Mouse (Mus musculus): ENCODE measurements around the gene Wdfy3. TPM values are rescaled to one million over a fixed set of nuclear protein-coding genes. Genes with fewer than 3 reads are reported as not detected.

Gene Wdfy3
- polyA plus RNA-seq, 1 experiment, result not detected

- TF ChIP-seq GATA1 (IDR thresholded peaks at IDR 0.05; ENCODE audit: low read length), result no peak
These were observed 3.3 kb downstream of the Wdfy3 start for GRCm38 (mm10) chr5:102066458-102066857.

GRCm38 (mm10) chr5:102063013-102063752 is 6.5 kb downstream of the Wdfy3 start:
- no peak for TF ChIP-seq GATA1 (IDR thresholded peaks at IDR 0.05; ENCODE audit: low read length)

- TF ChIP-seq GATA1 (IDR thresholded peaks at IDR 0.05; ENCODE audit: low read length), result no peak
These were observed 7.9 kb downstream of the Wdfy3 start for GRCm38 (mm10) chr5:102061816-102062215.

GRCm38 (mm10) chr5:102055946-102056345 is 13.8 kb downstream of the Wdfy3 start:
- no peak for TF ChIP-seq GATA1 (IDR thresholded peaks at IDR 0.05; ENCODE audit: low read length)

DNA sequence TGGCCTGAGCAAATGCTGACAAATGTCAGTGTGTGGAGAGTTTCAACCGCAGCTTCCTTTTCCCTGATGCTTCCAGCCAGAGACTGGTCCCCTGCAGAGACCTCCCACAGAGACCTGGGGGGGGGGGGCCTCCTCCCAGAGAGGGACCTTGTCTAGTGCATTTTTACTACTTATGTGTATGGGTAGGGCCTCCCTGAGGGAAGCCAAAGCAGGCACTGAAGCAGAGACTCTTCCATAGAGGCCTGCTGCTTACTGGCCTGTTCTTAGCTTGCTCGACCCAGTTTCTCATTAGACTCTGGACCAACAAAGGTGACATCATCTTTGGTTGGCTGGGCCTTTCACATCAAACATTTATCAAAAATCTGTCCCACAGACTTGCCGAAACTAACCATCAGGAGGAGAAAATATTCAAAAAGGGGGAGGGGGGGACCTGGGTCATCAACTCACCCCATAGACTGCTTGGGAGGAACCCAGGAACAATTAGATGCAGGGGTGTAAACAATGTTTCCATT is 14.5 kb downstream of the Wdfy3 start:
- TF ChIP-seq GATA1 (IDR thresholded peaks at IDR 0.05; ENCODE audit: low read length), result no peak

DNA sequence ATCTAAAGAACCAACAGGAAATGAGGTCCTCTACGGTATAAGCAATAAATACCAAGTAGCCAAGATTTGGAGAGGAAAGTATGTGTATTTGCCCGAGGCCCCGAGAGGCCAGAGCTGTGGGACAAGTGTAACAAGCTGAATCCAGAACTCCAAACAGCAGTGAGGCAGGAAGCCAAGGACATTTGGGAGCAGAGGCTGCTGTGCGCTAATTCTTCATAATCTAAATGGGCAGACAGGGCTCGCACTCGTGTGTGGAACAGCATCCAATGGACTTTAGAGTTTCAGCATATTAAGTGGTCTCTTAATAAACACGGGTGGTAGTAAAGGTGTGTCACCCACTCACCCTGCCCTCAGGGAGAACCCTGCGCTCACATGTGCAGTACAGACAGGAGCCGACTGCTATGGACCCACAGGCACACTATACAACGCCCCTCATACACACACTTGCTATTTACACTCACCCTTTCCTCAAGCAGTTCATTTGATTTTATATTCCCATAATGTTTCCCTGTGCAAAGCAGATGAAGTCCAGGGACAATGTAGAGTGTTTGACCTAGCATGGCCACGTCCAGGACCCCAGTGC is 15.1 kb downstream of the Wdfy3 start:
- no peak for TF ChIP-seq GATA1 (IDR thresholded peaks at IDR 0.05; ENCODE audit: low read length)

- TF ChIP-seq GATA1 (IDR thresholded peaks at IDR 0.05; ENCODE audit: low read length), result no peak
These were observed 16.8 kb downstream of the Wdfy3 start for GRCm38 (mm10) chr5:102052906-102053305.

DNA sequence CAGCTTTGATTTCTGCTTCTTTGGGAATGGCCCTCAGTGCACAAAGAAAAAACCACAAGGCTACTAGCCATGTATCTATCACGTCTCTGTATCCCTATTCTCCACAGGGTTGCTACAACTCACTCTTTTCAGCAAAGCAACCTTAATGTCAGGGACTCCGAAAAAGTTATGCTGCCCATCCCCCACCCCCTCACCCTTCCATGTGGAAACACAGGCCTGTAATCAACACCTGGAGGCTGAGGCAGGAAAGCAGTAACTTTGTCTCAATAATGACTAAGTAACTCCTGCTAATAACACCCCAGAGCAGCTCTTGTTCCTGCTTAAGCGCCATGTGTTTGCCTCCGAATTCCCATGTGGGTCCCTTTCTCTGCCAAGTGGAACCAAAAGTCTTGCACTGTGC is 17.3 kb downstream of the Wdfy3 start:
- no peak for TF ChIP-seq GATA1 (IDR thresholded peaks at IDR 0.05; ENCODE audit: low read length)

GRCm38 (mm10) chr5:102050677-102051076 is 19.0 kb downstream of the Wdfy3 start:
- TF ChIP-seq GATA1 (IDR thresholded peaks at IDR 0.05; ENCODE audit: low read length), result no peak

- no peak for TF ChIP-seq GATA1 (IDR thresholded peaks at IDR 0.05; ENCODE audit: low read length)
These were observed 21.3 kb downstream of the Wdfy3 start for GRCm38 (mm10) chr5:102048416-102048815.

GRCm38 (mm10) chr5:102046617-102047116 is 23.1 kb downstream of the Wdfy3 start:
- TF ChIP-seq GATA1 (IDR thresholded peaks at IDR 0.05; ENCODE audit: low read length), result no peak

DNA sequence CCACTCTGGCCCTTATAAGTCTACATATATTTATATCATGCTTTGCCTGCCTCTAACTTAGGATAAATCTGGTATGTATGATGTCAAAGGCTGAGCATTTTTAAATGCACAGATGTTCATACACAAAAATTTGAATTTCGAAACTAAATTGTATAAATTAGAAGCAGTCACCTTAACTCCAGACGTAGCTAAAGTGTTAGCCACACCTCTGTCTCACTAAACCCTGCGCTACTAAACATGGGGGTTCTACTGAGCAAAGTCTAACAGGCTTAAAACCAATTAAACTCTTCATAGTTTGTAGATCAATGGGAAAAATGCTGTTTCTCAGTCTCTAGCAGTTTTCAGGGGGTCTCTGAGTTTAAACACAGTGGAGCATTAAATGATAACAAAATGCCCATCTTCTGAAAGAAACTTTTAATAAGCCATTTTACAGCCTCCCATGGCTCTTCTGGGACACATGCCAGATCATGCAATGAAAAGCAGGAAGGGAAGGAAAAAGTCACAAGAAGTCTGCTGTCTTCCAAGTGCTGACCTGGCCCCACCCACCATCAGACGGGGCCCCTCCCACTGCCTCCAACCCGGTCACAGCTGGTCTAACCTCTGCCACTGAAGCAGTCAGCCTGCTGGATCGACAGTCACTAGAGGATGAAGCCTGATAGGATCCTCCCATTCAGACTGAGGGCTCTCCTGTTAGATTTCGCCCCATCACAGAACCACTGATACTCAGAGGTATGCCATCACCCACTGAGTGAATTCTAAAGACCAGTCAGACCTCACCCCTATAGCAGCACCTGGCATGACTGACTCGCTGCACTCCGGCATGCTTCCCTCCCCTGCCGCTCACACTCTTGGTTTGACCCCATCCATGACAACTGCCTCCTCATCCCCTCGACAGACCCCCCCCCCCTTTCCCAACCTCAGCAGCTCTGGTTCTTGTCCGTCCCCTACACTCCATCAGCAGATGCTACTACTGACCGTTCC is 23.8 kb downstream of the Wdfy3 start:
- no peak for TF ChIP-seq GATA1 (IDR thresholded peaks at IDR 0.05; ENCODE audit: low read length)

- no peak for TF ChIP-seq GATA1 (IDR thresholded peaks at IDR 0.05; ENCODE audit: low read length)
These were observed 24.5 kb downstream of the Wdfy3 start for GRCm38 (mm10) chr5:102045177-102045576.

DNA sequence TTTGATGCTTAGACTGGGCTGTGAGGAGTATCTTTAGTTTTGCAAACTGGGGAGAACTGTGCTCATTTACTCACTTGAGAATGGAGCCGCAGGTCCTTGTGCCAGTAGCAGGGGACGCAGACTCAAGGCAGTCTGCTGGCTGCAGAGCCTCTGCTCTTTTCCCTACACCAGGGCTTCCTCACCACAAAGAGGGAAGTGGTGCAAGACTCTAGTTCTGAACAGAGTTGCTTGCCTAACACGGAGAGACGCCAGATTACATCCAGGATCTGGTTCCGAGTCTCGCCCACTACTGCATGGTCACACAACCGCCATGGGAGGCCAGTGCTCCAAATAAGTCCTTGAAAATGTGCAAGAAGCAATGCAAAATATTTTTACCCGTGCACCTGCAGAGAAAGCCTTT is 36.4 kb downstream of the Wdfy3 start:
- TF ChIP-seq GATA1 (IDR thresholded peaks at IDR 0.05; ENCODE audit: low read length), result no peak

- no peak for TF ChIP-seq GATA1 (IDR thresholded peaks at IDR 0.05; ENCODE audit: low read length)
These were observed 37.0 kb downstream of the Wdfy3 start for GRCm38 (mm10) chr5:102032594-102033240.

All from G1E-ER4 (cell line).